Mouse (Mus musculus) cerebellum, adult 18-20 months (tissue): Measurements from ENCODE around the gene Cope.

ENCODE experiments used
- DNase-seq, 2 experiments: peaks; one replicate each; pipeline ENCODE4 v3.0.0; 2021

The Cope gene

GRCm38 (mm10) chr8:70302358-70302890 lies at the start of gene Cope, which contains the start of gene Ddx49:
TSS of gene Cope (plus strand) at chr8:70302518.
TSS of gene Ddx49 (minus strand) at chr8:70302489.
- peak; percentile 93 to 95 for DNase-seq

DNA sequence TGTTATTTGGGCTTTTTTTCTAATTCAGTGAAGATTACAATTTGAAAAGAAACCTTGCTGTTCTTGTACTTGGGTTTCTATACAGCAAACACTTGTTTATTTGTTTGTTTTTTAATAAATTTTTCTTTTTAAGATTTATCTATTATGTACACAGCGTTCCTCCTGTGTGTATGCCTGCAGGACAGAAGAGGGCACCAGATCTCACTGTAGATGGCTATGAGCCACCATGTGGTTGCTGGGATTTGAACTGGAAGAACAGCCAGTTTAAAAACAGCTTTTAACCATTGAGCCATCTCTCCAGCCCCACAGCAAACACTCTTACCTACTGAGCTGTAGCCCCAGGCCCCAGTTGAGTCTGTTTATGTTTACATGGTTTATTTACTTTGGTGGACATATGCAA lies 47.7 kb upstream of the Cope start:
- DNase-seq = no peak

- DNase-seq = peak; percentile 52 to 65
Observed at GRCm38 (mm10) chr8:70257456-70257855, 44.9 kb upstream of the Cope start.

DNA sequence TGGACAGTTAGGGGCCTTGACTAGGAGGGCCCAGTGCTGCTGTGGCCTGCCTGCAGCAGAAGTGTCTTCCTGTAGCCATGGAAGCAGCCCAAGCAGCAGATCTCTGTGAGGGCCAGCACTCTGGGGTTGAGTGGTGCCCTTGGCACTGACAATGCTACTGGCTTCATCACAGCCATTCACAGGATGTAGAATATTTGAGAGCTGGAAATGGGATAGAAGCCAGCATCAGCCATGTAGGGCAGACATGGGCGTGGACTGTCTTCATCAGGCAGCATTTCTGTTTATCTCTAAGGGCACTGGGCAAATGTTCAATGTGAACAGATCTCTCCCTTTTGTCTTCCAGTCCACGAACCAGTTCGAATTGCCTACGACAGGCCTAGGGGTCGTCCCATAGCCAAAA lies 43.7 kb upstream of the Cope start:
- no peak for DNase-seq

DNA sequence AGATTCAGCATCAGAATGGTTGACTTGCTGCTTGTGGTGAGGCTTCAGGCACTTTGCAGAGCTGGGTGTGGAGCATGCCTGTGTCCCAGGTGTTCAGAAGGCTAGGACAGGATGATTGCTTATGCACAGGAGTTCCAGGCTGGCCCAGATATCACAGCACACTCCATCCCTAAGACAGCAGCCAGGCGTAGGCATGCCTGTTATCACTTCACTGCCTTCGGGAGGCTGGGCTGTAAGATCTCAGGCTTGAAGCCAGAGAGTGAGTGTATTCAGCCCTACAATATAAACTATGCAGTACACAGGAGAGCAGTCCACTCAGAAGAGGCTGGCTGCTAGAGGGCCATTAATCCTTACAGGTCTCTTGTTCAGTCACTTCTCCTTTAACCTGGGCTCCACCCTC lies 43.3 kb upstream of the Cope start:
- DNase-seq = no peak

DNA sequence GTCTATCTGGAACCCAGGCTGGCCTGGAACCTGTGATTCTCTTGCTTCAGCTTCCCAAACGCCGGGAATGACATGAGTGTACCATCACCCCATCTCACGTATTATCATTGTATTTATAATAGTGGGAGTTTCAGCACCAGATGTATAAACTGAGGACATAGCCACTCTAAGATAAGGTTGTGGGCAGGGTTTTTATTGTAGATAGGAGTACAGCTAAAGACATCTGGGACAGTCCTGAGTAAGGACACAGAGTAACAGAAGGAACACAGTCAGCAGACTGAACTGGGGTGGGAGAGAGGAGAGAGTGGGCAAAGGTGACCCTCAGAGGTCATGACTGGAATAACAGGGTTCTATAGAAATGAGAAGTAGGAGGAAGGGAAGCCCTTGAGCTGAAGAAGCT lies 34.6 kb upstream of the Cope start:
- no peak for DNase-seq

GRCm38 (mm10) chr8:70268311-70268710 lies 34.0 kb upstream of the Cope start:
- DNase-seq = peak in 1 of 2 experiments; percentile 31

- DNase-seq = no peak
Observed at GRCm38 (mm10) chr8:70268799-70269565, 33.3 kb upstream of the Cope start.

GRCm38 (mm10) chr8:70272949-70273348 lies 29.4 kb upstream of the Cope start:
- DNase-seq = no peak

DNA sequence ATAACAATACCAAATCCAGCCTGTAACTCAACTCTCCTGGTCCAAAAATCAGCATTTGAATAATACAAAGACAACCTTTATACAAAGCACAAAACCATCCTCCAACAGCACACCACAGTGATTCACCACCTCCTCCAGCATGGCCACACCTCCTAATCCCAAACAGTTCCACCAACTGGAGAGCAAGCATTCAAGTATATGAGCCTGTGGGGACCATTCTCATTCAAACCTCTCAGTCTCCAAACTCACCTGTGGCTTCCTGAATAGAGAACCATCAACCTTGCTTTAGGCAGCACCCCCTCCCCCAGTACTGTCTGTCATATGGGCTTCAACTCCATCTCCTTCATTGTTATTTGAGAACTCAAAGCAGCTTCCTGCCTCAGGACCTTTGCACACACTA lies 28.0 kb upstream of the Cope start:
- no peak for DNase-seq

DNA sequence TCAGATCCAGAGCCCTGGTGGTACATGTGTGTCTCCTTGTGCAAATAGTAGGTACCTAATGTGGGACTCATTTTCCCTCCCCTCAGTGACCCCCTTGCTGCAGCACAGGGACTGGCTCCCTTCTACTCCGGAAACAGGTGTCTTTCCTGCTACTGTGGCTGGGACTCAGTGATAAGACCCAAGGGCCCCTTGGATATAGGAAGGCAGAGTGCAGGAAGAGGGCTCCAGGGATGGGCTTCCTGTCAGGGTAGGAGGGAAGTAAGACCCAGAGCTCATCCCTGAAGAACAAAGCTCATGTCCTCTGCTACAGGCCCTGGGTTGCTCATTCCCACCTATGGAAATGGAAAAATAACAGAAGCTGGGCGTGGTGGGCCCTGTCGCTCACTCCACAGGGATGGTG lies 25.8 kb upstream of the Cope start:
- no peak for DNase-seq

- no peak for DNase-seq
Observed at GRCm38 (mm10) chr8:70278175-70278574, 24.1 kb upstream of the Cope start.

GRCm38 (mm10) chr8:70279266-70279665 lies 23.1 kb upstream of the Cope start:
- peak in 1 of 2 experiments; percentile 13 for DNase-seq

- no peak for DNase-seq
Observed at GRCm38 (mm10) chr8:70281001-70281400, 21.3 kb upstream of the Cope start.

- peak; percentile 65 to 71 for DNase-seq
Observed at GRCm38 (mm10) chr8:70282603-70283135, 19.6 kb upstream of the Cope start, which contains the start of gene Homer3. TSS of gene Homer3 (plus strand) at chr8:70282827.

DNA sequence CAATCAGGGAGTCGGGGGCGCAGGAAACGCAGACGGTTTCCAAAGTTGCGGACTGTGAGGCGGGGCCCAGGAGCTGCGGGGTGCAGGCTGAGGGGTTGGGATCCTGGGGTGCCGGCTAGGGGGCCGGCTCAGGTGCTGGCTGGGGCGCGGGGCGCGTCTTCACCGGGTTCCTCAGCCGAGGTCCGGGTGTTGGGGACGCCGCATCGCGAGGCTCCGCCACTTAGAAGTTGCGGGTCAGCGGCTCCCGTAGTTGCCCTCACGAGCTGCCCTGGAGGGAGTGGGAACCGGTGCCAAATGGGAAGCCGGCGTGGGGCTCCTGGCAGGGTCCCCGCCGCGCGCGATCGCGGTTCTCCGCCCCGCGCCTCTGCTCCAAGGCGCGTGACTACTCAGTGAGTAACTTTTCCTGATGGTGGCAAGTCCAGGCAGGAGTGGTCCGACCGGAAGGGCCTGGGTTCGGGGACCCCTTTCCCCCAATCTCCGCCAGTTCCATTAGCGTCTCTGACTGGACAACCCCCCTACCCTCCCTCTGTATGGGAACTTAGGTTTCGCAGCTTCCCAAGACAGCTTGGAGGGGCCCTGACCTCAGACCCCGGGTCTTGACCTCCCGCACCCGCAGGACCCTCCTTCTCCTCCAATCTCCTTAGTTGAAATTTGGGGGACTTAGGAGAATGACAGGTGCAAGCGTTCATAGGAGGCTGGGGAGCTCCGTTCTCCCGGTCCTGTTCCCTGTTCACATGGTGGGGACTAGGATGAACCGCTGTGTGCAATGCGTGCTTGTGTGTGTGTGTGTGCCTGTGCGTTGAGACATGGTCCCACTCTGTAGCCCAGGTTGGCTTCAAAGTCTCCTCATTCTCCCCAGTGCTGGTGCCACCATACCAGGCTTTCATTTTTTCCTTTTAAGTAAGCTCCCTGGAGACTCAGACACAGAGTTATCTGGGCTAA lies 18.9 kb upstream of the Cope start:
- DNase-seq = peak in 1 of 2 experiments; percentile 22

DNA sequence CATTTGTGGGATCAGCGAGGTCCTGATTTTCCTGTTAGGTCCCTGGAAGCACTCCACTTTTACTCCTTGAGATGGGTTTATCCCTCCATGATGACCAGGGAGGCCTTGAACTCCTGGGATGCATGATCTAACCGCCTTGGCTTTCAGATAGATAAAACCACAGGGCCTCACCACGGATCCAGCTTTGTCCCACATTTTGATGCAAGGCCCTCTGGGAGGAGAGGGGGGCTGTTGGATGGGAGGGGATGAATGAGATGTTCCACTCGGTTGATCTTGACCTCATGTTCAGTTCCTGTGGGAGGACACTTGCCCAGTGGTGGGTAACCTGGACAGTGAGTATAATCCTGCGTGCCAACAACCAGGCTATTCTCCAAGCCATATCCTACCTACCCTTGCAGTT lies 17.9 kb upstream of the Cope start:
- no peak for DNase-seq

DNA sequence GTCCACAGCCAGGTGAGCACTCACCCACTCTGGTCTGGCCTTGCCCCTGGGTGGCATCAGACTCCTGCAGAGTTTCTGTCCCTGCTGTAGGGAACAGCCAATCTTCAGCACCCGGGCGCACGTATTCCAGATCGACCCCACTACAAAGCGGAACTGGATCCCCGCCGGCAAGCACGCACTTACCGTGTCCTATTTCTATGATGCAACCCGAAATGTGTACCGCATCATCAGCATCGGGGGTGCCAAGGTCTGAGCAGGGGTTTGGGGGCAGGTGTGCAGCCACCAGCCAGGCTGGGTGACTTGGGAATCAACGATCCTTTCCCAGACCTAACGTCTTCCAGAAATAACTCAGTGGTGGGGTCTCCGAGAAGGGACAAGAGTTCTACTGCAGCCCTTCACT lies 17.0 kb upstream of the Cope start:
- DNase-seq = no peak

GRCm38 (mm10) chr8:70286737-70287136 lies 15.6 kb upstream of the Cope start:
- no peak for DNase-seq

DNA sequence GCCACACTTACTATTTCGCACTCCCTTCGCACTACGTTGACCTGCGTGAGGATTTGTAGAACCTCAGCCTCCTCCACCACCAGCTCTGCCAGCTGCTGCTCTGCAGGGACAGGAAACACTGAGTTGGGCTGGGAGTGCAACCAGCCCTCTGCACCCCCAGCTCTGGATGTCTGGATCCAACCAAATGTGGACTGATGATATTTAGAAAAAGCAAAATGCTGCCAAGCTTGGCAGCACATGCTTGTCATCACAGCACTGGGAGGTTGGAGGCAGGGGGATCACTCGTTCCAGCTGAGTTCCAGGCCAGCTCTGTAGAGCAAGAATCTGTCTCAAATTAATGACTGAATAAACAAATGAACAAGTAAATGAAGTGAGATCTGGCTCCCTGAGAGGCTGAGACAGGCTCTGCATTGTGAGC lies 8.3 kb upstream of the Cope start:
- DNase-seq = no peak

- no peak for DNase-seq
Observed at GRCm38 (mm10) chr8:70300881-70301280, 1.4 kb upstream of the Cope start.

DNA sequence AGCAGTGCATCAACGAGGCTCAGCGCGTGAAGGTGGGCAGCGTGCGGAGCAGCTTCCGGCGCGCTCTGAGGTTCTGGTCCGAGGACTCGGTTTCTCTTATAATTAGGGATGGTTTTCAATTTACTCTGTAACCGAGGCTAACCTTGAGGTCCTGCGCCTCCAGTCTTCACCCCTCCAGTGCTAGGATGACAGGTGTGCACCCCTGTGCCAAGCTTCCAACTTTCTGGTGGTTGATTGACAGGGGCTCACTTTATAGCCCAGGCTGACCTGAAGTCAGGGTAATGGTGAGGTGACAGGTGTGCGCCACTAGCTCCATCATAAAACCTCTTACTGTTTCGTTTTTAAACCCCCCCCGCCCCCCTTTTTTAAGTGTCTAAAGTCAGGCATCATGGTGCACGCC lies 583 bp downstream of the Cope start:
- no peak for DNase-seq

DNA sequence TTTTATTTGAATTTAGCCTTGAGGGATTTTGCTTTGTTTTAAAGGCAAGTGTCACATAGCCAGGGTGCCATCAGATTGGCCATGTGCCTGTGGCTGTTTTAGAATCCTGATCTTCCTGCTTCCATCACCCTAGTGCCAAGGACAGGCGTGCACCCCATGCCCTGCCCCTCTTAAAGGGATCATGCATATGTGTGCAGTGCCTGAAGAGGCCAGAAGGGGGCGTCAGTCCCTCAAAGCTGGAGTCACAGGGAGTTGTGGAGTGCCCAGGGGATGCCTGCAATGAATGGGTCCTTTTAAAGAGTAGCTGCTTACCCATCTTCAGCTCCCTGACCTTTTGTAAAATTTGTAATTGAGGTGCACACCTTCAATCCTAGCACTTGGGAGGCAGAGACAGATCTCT lies 7.0 kb downstream of the Cope start:
- peak; percentile 25 to 44 for DNase-seq
